Mouse (Mus musculus) right cerebral cortex, adult 18-20 months (tissue): ENCODE data around the gene Clk2.

ENCODE experiments used
- DNase-seq: peaks from one replicate; pipeline ENCODE4 v3.0.0; 2022; ENCODE audit warnings: mixed read lengths

Gene Clk2

DNA sequence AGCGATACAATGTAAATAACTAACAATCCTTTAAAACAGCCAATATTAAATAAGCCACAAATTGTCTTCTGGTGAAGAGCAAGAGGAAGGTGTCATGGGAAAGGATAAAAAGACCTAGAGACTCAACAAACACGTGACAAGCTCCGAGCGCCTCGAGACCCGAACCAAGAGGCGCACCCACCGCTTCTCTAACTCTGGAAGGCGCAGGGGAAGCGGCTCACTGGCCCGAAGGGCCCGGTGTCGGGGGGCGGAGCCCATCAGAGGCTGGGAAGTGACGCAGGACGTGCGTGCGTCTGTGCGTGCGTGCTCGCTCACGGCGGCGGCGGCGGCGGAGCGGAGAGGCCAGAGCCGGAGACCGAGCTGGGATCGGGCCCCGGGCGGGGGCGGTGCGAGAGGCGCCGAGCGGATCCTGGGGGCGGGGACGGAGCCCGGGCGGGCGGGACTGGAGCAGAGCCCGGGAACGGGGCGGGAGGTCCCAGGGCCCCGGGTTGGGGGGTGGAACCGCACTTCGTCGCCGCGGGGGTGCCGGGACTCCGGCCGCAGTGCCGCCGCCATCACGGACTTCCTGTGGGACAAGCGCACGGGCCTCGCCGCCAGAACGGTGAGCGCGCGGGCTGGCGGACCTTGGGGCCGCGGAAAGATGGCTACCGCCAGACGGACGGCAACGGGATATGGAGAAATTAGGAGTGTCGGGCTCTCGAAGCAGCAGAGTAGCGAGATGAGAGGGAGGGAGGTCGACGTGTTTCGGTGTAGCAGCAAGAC, at the start of gene Clk2:
Clk2 (plus strand) TSS at position 290 of the 762 bp plus-strand sequence.
- DNase-seq, result peak; percentile 96

- DNase-seq, result peak; percentile 40
Measured at GRCm38 (mm10) chr3:89115522-89115921, 49.1 kb upstream of the Clk2 start.

DNA sequence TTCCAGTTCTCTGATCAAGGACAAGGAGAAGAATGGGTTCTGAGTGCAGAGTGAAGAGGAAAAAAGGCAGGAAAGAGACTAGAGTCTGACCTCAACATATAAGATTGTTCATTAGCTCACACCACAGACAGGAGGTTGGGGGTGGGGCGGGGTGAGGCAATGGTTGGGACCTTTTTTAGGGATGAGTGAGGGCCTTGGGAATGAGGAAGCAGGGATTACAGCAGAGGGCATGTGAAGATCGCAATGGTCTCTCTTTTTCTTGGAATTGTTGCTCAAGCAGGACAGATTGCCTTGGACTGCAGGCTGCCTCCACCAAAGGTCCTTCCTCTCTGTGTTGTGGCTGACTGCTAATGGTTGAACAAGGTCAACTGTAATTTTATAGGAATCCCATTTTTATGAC, 41.3 kb upstream of the Clk2 start:
- no peak for DNase-seq

- no peak for DNase-seq
Measured at GRCm38 (mm10) chr3:89124241-89124640, 40.4 kb upstream of the Clk2 start.

DNA sequence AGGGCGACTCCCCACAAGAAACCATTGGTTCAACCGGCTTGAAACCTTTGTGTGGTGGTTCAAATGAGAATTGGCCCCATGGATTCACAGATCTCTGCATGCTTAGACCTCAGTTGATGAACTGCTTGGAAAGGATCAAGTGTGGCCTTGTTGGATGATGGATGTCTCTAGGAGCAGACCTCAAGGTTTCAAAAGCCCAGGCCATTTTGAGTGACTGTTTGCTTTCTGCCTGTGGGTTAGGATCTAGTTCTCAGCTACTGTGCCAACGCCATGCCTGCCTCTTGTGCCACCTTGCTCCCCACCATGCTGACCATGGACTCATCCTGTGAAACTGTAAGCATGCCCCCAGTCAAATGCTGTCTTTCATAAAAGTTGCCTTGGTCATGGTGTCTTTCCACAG, 38.6 kb upstream of the Clk2 start:
- DNase-seq, result no peak

- DNase-seq, result no peak
Measured at GRCm38 (mm10) chr3:89129908-89130307, 34.7 kb upstream of the Clk2 start.

- DNase-seq, result peak; percentile 78
Measured at GRCm38 (mm10) chr3:89131816-89132215, 32.8 kb upstream of the Clk2 start.

GRCm38 (mm10) chr3:89132285-89133062, 32.1 kb upstream of the Clk2 start:
- DNase-seq, result peak; percentile 61

DNA sequence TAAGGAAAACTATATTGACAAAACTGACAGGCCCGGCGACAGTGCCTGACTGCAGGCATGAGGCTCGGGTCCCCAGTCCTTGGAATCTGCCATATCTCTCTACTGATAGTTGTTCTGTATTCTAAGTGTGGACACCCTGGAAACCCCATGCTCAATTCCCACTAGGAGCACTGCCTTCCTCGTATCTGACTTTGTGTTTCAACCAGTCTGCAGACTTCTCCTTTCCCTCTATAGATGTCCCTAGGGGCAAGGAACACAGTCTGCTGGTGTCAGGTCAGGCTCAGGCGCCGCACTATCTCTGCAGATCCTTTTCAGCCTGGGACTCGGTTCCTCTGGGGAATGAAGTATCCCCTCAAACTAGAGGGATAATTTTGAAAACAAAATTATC, 31.5 kb upstream of the Clk2 start:
- no peak for DNase-seq

GRCm38 (mm10) chr3:89133752-89134151, 30.8 kb upstream of the Clk2 start:
- no peak for DNase-seq

DNA sequence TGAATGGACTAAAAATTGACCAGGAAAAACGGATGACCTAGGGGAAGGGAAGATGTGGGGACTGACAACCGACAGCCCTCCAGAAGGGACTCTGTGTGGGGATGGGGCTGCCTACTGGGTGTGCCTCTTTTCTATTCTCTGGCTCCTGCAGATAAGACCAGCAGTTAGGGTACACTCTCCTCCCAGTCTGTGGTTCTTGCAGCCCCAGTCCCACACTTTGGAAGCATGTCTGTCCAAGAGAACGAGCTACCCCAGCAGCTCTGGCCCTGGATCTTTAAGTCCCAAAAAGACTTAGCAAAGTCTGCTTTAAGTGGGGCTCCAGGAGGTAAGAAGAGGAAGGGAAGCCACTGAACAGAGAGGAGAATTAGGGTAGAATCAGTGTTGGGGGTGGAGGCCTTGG, 28.6 kb upstream of the Clk2 start, which contains the start of gene Pklr:
Pklr (plus strand) TSS at position 185 of the 400 bp plus-strand sequence.
- no peak for DNase-seq

- no peak for DNase-seq
Measured at GRCm38 (mm10) chr3:89136365-89136764, 28.2 kb upstream of the Clk2 start.

GRCm38 (mm10) chr3:89144821-89145220, 19.8 kb upstream of the Clk2 start:
- DNase-seq, result no peak

DNA sequence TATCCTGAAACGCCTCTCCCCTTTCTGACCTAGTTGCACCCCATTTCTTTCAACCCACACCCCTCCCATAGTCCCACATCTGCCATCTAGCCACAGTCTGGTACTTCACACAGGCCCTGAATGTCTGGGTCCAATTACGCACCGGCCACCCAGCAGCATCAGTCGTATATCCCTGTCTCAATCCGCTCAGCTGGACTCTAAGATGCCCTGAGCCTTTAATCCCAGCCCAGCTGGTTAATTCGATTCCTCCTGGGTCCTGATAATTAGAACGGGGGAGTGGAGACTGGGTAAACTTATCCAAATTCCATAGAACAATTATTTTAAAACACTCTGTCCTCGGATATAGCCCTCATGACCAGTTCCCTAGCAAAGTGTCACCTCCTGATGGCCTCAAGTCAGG, 19.0 kb upstream of the Clk2 start:
- DNase-seq, result no peak

DNA sequence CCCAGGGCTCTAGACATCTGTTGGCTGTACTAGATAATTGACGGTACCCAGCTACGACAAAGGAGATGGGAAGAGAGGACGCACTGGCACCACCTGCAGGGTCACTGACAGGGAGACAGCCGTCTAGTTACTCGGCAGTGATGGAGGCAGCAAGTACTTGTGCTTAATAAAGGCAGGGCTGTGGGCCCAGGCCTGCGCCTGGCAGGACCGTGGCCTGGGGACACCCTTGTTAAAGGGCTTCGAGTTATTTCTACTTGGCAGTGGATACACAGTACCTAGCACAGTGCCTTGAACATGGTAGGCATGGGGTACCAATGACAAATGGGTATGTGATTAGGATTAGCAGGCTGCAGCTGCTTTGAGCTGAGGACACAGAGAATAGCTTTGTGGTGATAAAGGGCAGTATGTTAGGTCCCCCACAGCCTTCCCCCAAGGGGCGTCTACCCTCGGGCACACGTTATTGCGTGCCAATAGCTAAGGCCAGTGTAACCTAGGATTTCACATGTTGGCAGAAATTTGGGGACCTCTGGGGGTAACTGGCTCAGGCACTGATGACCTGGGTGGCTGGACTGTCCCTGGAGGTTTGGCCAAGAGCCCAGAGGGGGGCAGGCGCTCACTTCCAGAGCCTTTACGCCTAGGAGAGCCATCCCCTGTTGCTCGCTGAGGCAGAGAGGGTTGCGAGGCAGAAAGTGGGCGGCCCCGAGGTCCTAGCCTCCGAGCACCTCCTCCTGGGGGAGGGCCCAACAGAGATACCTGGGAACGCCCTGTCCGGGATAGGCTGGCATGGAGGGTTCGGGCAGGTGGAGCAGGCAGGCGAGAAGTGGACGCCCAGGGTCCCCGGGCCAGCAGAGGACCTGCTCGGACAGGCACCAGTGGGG, 17.3 kb upstream of the Clk2 start:
- no peak for DNase-seq

GRCm38 (mm10) chr3:89147979-89148311, 16.6 kb upstream of the Clk2 start:
- DNase-seq, result no peak

- DNase-seq, result no peak
Measured at GRCm38 (mm10) chr3:89148567-89148966, 16.0 kb upstream of the Clk2 start.

DNA sequence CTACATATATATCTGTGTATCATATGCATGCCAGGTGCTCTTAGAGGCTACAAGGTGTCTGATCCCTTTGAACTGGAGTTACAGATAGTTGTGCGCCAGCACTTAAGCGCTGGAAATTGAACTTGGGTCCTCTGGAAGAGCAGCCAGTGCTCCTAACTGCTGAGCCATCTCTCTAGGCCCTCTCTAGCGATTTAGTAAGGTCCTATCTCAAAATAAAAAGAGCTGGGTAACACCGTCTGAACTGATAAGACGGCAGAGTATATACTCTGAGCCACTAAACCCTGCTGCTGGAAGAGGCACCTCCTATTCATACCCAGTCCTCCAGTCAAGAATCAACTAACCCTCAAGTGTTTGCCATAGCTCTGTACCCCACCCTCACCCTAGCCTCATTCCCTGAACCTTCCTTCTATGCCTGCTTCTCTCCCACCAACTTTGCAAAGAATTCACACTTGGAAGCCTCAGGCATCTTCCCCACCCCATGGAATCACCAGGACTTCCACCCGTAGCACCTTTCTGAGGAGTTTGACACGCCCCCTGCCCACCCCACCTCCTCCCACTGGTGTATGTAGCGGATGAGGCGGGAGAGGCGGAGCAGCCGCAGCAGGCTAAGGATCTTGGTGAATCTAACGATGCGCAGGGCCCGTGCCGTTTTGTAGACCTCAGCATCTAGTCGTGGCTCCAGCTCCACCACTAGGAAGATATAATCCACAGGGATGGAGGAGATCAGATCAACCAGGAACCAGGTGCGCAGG, 12.3 kb upstream of the Clk2 start:
- DNase-seq, result no peak

DNA sequence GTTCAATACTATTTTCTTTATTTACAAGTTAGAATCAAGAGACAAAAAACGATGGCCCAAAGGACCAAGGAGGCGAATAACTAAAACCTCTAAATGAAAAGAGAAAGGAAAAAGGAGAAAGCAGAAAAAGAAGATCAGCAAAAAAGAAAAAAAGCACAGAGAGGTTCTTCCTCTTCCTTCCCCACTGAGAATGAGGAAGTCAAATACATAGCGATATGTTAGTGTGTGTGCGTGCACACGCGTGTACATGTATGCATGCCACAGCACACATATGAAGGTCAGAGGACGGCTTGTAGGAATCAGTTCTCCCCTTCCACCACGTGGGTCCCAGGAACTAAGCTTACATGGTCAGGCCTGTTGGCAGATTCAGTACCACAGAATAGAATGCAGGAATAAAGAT, 7.6 kb upstream of the Clk2 start:
- DNase-seq, result no peak

GRCm38 (mm10) chr3:89158651-89159050, 5.9 kb upstream of the Clk2 start:
- no peak for DNase-seq

- DNase-seq, result no peak
Measured at GRCm38 (mm10) chr3:89159211-89159610, 5.4 kb upstream of the Clk2 start.

DNA sequence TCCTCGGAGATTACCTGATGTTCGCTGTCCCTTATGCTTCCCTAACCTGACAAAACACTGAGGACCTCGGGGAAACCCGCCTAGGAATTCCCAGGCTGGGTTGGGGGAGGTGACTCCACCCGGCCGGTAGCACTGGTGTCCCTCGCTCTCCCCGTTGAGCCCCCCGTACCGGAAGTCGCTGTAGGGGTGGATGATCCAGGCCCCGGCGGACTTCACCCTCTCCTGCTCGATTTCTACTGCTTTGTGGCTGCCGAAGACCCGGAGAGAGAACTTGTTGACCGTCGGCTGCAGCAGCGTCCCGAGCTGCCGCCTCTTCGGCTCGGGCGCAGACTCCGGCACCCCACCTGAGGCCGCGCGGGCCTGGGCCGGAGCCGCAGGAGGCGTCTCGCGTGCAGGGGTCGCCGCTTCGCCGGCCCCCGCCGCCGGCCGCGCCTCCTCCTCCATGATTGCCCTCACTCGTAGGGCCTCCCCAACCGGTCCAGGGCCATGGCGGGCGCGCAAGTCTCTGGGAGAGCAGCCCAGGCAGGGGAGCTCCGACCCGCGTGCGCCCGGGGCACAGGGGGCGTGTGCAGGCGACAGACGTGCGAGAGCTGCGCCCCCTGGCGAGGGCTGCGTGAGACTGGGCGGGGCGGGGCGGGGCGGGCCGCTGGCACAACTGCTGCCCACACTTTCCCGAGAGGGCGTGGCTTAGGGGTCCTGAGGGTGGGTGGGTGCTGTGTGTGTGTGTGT, 4.8 kb upstream of the Clk2 start, which contains the start of gene Hcn3:
Hcn3 (minus strand) TSS at position 581 of the 729 bp plus-strand sequence.
- DNase-seq, result peak; percentile 50
